8 mouse cellular contexts compared by ENCODE assay signal in genomic region chr1:180255294-180256117, GRCm38 (mm10). TPM values are rescaled to one million over a fixed set of nuclear protein-coding genes. Genes with fewer than 3 reads are reported as not detected.
DNase-seq lines count a peak whose midpoint lies in the region; ATAC-seq lines count a peak whose summit lies in the region.

No protein-coding gene starts in this region.

- H3K9ac ChIP-seq in heart, embryonic 15.5 days, result peak overlapping the region; percentile 86
- H3K9ac ChIP-seq in midbrain, embryonic 13.5 days (replicated peaks), result peak overlapping the region; percentile 88

- peaks cover 89% of the 10 kb centered on the region for H3K4me1 ChIP-seq in erythroblast, embryonic 14.5 days (ENCODE audit: control insufficient read depth)
- H3K4me1 ChIP-seq in heart, embryonic 15.5 days (replicated peaks), result peaks cover 26% of the 10 kb centered on the region
- H3K4me1 ChIP-seq in limb, embryonic 10.5 days, result peaks cover 19% of the 10 kb centered on the region
- peaks cover 10% of the 10 kb centered on the region for H3K4me1 ChIP-seq in midbrain, embryonic 13.5 days (replicated peaks)

- no peaks in the 10 kb centered on the region; the same call in 1 of the 2 replicates for H3K36me3 ChIP-seq in erythroblast, embryonic 14.5 days (ENCODE audit: control insufficient read depth)
- H3K36me3 ChIP-seq in heart, embryonic 15.5 days, result no peaks in the 10 kb centered on the region
- H3K36me3 ChIP-seq in limb, embryonic 10.5 days, result no peaks in the 10 kb centered on the region
- H3K36me3 ChIP-seq in midbrain, embryonic 13.5 days, result no peaks in the 10 kb centered on the region

- peak overlapping the region; percentile 71 for H3K4me3 ChIP-seq in erythroblast, embryonic 14.5 days (replicated peaks)
- H3K4me3 ChIP-seq in heart, embryonic 15.5 days, result peak overlapping the region; percentile 83
- H3K4me3 ChIP-seq in limb, embryonic 10.5 days, result peak overlapping the region; percentile 74
- H3K4me3 ChIP-seq in midbrain, embryonic 13.5 days (replicated peaks), result peak overlapping the region; percentile 82

- ATAC-seq in heart, embryonic 15.5 days (replicated peaks; ENCODE audit: insufficient number of reproducible peaks, insufficient read depth, low FRiP score, low read depth), result peak; percentile 45; the same call in 1 of the 2 replicates
- ATAC-seq in midbrain, embryonic 13.5 days, result peak; percentile 80; the same call in 1 of the 2 replicates

- peak overlapping the region; percentile 87 for H3K4me2 ChIP-seq in heart, embryonic 15.5 days
- H3K4me2 ChIP-seq in midbrain, embryonic 13.5 days (replicated peaks), result peak overlapping the region; percentile 96

- H3K27me3 ChIP-seq in erythroblast, embryonic 14.5 days (ENCODE audit: control insufficient read depth), result no peaks in the 10 kb centered on the region
- H3K27me3 ChIP-seq in heart, embryonic 15.5 days, result no peaks in the 10 kb centered on the region
- peaks cover 16% of the 10 kb centered on the region for H3K27me3 ChIP-seq in limb, embryonic 10.5 days (ENCODE audit: low read depth, poor library complexity, severe bottlenecking)
- H3K27me3 ChIP-seq in midbrain, embryonic 13.5 days, result peaks cover 13% of the 10 kb centered on the region

- no peaks in the 10 kb centered on the region for H3K9me3 ChIP-seq in erythroblast, embryonic 14.5 days (ENCODE audit: control insufficient read depth, low read length)
- no peaks in the 10 kb centered on the region for H3K9me3 ChIP-seq in heart, embryonic 15.5 days (replicated peaks)
- H3K9me3 ChIP-seq in limb, embryonic 10.5 days (replicated peaks), result no peaks in the 10 kb centered on the region
- no peaks in the 10 kb centered on the region for H3K9me3 ChIP-seq in midbrain, embryonic 13.5 days

- peak; percentile 27 to 47 for DNase-seq in left cerebral cortex, adult 18-20 months (ENCODE audit: low spot score in 2 of 2)
- DNase-seq in left cerebral cortex, adult 11 months (ENCODE audit: low spot score), result no peak
- peak; percentile 66 for DNase-seq in NIH3T3 (ENCODE audit: low read depth)
- no peak for DNase-seq in limb, embryonic 10.5 days (ENCODE audit: low spot score)
- no peak for DNase-seq in thymus, postnatal 36 days

- 2% methylated on average over 33 of the region's 33 CpGs for WGBS in heart, embryonic 15.5 days
- 2% methylated on average over 33 of the region's 33 CpGs for WGBS in limb, embryonic 10.5 days
- WGBS in midbrain, embryonic 13.5 days, result 2% methylated on average over 33 of the region's 33 CpGs

- H3K27ac ChIP-seq in heart, embryonic 15.5 days, result peak overlapping the region; percentile 81
- peak overlapping the region; percentile 81 for H3K27ac ChIP-seq in limb, embryonic 10.5 days
- H3K27ac ChIP-seq in midbrain, embryonic 13.5 days, result peak overlapping the region; percentile 61

RNA-seq across cellular contexts. Expression of gene Psen2, which starts 7.7 kb away (rescaled TPM):
- 10 to 100 TPM; 18.4 to 19.7 TPM for total RNA-seq in left cerebral cortex, adult 18-20 months (2021)
- polyA plus RNA-seq in erythroblast, embryonic 14.5 days (2012), result 0.46 and 0.60 TPM in 2 replicates
- polyA plus RNA-seq in heart, embryonic 15.5 days (2015; fragmentation: Nextera tagmentation; extraction: Ambion mirVana), result 14.9 and 17.4 TPM in 2 replicates
- 6.7 and 7.1 TPM in 2 replicates for polyA plus RNA-seq in limb, embryonic 10.5 days (2016; fragmentation: Nextera tagmentation; extraction: Ambion mirVana)
- 10.7 and 11.1 TPM in 2 replicates for polyA plus RNA-seq in midbrain, embryonic 13.5 days (2015; fragmentation: Nextera tagmentation; extraction: Ambion mirVana)

RNA-seq across cellular contexts. Expression of gene Coq8a, which starts 56.1 kb away (rescaled TPM):
- total RNA-seq in left cerebral cortex, adult 18-20 months (2021), result 10 to 100 TPM; 54.1 to 54.2 TPM
- polyA plus RNA-seq in erythroblast, embryonic 14.5 days (2012), result 0.41 TPM in 2 replicates
- polyA plus RNA-seq in heart, embryonic 15.5 days (2015; fragmentation: Nextera tagmentation; extraction: Ambion mirVana), result 55.3 and 66.7 TPM in 2 replicates
- 2.1 and 2.4 TPM in 2 replicates for polyA plus RNA-seq in limb, embryonic 10.5 days (2016; fragmentation: Nextera tagmentation; extraction: Ambion mirVana)
- polyA plus RNA-seq in midbrain, embryonic 13.5 days (2015; fragmentation: Nextera tagmentation; extraction: Ambion mirVana), result 2.2 and 2.6 TPM in 2 replicates

Comparison
In these comparisons a context has a peak if more than half of its experiments do, and no peak if none do; other contexts are left out.
1. DNase-seq: peak in left cerebral cortex, adult 18-20 months (2 of 2) and NIH3T3 (single experiment); none in left cerebral cortex, adult 11 months (single experiment), limb, embryonic 10.5 days (single experiment) and thymus, postnatal 36 days (0 of 2).
2. RNA of gene Coq8a, which starts 56.1 kb away (polyA plus RNA-seq): 55.3 to 66.7 TPM in heart, embryonic 15.5 days; 2.2 to 2.6 TPM in midbrain, embryonic 13.5 days, 2.1 to 2.4 TPM in limb, embryonic 10.5 days and 0.41 TPM in erythroblast, embryonic 14.5 days; every median in the first group is over 10 times any median in the second.
3. Peak in every context shown above with its lines, with median percentiles within 50 percentile points of each other: H3K4me3 ChIP-seq and H3K27ac ChIP-seq.